Mouse (Mus musculus): ENCODE results near the gene Morc1.
A peak's percentile ranks its signal among the peaks of the same experiment; 100 is the strongest.

Gene Morc1

DNA sequence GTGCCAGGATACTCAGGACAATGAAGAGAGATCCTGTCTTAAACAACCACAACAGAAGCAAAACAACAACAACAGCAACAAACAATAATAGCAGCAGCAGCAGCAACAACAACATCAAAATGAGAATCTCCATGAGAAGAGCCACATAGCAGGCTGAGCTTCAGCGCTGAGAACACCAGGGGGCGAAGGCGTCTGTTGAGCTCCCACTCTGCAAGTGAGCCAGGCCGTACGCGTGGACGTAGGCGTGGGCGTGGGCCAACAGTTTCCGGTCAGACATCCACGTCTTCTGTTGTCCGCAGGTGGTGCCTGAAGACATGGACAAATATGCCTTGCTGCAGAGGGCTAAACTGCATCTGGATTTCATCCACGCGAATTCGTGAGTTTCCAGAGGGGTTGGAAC is at the start of gene Morc1:
Morc1 (plus strand) TSS at position 211 of the 400 bp plus-strand sequence.
- DNase-seq: no peak

DNA sequence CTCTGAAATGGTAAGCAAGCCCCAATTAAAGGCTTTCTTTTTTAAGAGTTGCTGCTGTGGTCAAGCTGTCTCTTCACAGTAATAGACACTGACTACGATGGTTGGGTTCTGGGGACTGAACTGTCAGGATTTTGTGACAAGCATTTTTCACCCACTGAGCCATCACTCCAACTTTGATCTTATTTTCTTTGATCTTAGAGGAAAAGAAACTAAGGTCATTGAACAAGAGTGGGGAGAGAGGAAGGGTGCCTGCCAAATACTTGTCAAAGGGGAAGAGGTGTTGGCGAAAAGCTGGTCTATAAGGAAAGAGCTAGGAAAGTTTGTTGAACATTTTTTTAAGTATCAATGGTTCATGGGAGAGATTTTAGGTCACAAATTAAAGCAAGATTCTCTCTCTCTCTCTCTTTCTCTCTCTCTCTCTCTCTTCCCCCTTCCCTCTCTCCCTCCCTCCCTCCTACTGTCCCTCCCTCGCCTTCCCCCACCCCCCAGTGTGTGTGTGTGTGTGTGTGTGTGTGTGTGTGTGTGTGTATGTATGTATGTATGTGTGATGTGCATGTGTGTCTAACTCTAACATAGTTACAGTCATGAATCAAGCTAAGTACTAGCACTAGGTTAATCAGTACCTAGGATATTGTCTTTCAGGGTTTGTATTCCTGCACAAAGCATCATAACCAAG is 47.3 kb upstream of the Morc1 start:
- DNase-seq: no peak

DNA sequence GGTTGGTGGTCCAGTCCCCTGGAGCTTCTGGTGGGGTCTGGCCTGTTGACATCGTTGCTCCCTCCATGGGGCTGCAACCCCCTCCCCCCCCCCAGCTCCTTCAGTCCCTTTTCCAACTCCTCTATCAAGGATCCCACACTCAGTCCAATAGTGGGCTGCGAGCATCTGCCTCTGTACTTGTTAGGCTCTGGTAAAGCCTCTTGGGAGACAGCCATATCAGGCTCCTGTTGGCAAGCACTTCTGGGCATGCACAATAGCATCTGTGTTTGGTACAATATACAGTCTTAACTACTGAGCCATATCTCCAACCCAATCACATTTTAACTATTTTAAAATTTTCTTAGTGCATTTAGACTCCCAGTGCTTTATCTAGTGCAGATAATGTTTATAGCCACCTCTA is 44.1 kb upstream of the Morc1 start:
- no peak for DNase-seq

DNA sequence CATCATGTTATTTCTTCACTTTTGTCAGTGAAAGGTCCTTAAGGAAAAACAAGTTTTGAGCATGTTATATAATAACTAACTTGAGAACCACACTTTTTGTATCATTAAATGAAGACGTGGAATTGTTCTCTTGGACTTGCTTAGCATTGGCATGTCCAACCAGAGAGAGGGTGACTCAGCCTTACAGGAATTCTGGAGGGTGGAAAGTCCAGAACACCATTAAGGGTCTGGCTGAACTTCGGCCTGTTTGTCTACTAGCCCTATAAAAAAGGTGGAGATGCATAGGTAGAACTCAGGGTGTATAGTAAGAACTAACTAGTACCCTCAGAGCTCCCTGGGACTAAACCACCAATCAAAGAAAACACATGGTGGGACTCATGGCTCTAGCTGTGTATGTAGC is 35.8 kb upstream of the Morc1 start:
- peak; percentile 16 for DNase-seq

DNA sequence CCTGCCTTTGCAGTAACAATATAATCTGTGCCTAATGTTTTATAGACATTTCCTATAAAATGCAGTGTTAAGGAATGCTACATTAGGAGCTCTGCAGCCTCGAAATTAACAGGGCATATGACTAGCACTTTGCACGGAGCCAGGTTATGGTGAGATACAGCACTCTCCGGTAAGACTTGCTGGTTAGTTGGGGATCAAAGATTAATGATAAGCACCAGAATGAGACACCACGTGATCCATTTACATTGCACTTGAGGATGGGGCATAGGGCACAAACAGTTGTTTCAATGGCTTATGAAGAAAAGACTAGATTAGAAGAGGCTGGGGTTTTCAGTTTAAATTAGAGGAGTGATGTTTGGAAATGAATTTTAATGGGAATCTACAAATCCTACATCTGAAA is 28.1 kb upstream of the Morc1 start:
- DNase-seq: no peak

DNA sequence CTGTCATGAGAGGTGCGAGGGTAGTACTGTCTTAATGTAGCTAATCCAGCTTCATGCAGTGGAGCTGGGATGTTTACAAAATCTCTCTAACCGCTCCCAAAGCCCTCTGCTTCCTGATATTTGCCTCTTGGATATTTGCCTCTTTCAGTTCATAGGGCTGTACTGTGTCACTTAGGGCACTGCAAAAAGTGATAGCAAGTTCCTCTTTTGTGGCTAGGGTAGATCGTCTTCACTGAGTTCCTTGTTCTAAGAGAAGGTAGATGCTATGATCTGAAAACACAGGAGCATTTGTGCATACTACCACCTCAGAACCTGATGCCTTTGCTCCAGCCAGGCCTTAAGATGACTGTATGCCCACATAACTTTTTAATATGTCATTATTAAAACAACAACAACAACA is 27.6 kb upstream of the Morc1 start:
- DNase-seq: no peak

DNA sequence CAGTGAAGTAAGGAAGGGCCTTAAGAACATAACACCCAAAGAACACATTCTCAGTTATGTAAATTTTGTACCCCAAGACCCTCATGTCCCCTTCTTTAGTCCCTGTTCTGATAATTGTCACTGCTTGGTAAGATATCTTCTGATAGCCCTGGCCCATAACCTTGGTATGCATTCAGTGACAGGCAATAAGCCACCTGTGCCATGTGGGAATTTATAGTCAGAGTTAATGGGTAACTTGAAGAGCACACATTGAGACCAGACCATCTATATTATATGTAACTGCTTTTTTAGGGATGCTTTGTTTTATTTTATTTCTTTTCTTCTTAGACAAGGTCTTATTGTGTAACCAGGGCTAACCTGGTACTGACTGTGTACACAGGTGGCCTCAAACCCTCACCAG is 27.0 kb upstream of the Morc1 start:
- DNase-seq: no peak

DNA sequence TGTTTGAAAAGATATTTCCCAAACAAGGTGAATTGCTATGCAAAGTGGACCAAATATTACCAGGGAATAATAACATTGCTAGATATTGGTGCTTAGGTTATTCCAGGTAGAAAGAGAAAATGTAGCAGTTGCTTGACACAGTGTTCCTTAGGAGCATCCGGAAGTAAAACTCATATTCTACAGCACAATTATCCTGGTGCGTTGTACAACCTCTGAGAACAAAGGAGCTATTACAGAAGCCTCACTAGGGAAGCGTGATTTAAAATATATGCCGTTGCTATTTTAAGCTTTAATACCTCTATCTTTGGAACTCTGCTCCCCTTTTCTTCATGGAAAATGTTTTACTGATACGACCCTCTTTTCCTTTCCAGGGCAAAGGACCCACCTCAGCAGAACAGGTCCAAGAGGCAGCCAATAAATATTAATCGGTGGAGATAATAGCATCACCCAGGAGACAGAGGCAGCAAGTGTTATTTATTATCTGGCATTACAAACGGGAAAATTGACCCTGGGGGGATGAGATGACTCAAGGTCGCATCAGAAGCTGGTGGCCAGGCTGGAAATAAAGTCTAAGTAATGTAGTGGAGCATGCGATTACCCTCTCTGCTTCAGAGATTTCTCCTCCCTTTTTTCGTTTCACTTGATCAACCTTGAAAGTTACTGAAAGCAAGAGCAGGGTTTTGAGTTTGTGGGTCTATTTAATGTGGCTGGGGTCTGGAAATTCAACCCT is 25.2 kb upstream of the Morc1 start:
- peak; percentile 15 for DNase-seq

DNA sequence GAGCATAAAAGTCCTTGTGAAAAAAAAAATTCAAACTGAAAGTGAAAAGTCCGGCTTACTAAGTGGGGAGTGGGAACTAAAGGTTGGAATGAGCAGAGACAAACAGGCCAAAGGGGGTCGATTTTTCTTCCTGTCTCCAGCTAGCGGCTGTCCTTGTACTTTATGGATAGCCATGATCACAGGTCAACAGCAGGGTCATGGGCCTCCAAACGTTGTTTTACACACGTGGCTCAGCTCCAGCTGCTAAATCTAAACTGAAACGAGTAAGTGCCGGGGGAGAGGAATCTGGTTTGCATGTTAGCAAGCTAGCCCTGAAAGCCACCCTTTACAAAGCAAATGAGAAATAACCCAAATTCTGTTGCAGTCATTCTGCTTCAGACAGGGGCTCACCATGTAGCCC is 21.5 kb upstream of the Morc1 start:
- DNase-seq: no peak

DNA sequence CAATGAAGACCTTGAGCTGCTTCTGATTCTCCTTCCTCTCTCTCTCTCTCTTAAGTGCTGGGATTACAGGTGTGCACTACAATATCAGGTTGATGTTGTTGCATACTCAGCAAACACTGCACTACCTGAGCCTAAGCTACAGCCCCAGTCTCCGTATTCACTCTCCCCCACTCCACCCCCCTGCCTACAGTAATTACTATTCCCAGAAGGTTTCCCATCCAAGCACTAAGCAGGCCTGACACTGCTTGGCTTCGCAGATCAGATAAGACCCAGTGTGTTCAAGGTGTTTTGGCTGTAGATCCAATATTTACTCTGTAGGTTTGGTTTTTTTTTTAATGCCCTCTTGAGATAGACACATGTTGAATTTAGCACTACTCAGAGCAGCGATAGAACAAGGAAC is 20.9 kb upstream of the Morc1 start:
- DNase-seq: no peak

DNA sequence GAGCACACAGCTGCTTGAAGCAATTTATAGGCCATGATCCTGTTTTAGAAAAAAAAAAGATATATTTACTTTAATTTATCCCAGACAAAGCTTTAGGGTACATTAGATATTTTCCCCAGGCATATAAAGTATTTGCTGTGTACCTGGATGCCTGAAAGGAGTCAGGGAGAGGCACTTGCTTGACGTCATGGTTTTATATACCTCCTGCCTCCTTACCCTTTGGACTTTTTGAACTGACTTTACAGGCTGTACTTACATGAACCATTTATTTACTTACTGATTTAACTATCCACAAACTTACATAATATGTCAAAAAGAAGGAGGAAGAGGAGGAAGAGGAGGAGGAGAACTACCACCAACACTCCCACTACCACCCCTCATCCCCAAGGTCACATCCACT is 18.8 kb upstream of the Morc1 start, which contains the start of gene Gm5485:
Gm5485 (minus strand) TSS at position 171 of the 400 bp plus-strand sequence.
- no peak for DNase-seq

DNA sequence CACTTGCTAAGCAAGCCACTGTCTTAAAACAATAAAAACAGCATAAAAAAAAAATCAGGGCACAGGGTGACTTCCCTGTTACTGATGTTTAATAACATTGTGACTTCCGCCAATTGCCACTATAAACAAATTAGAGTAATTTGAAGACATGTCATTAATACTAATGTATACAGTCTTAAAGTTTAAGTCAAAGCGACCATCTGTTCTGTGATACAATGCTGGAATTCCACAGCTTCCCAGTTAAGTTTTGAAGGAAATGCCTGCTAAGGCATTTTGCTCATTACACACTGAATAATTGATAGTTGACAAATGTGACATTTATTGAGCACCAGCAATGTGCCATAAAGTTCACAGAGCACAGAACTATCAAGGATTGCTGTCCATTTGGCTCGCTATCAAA is 12.5 kb upstream of the Morc1 start:
- DNase-seq: no peak

DNA sequence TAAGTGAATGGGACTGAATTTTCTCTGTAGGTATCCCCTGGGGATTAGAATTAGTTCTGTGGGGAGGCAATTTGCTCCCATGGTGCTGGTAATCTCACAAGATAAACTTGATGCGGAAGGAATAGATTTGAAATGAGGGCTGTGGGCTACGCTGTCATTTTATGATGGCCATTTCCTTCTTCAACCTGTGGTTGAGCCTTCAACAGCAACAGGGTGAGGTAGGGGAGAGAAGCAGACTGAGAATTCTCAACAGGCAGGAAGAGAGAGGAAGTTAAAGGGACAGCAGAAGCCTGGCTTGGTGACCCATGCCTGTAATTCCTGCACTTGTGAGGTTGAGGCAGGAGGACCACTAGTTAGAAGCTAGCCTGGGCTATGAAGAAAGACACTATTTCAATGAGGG is 12.0 kb upstream of the Morc1 start:
- no peak for DNase-seq

DNA sequence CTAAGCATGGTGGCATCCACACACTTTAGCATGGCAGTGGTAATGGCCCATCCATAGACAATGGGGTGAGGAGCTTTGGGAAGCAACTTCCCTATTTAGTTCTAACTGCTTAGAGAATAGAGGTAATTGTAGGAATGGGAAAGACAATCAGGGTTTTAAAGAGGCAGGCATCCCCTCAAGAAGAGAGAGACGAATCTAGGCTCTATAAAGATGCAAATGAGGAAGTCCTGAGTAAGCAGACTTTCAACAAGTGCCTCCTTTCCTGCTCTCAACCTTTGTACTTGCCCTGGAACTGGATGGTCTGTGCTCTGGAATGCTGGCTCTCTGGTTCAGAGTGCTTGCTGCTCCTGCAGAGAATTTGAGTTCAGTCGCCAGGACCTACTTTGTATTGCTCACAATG is 8.5 kb upstream of the Morc1 start:
- peak; percentile 78 for DNase-seq

DNA sequence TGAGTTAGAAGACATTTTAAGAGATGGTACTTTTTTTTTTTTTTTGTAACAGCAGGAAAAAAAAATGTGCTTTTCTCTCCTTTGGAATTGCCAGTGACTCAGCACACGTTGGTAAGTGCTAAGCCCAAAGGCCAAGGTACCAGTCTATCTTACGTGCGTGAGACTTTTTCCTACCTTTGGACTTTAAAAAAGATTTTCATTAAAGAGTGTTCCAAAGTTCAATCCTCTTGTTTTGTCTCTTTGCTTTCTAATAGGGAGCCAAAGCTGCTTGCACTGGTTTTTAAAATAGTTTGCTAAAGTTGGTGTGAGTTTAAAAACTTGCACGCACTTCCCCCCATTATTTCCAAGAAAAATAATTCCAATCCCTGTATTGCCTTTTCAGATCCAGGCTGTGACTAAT is 7.0 kb upstream of the Morc1 start:
- peak; percentile 35 for DNase-seq

DNA sequence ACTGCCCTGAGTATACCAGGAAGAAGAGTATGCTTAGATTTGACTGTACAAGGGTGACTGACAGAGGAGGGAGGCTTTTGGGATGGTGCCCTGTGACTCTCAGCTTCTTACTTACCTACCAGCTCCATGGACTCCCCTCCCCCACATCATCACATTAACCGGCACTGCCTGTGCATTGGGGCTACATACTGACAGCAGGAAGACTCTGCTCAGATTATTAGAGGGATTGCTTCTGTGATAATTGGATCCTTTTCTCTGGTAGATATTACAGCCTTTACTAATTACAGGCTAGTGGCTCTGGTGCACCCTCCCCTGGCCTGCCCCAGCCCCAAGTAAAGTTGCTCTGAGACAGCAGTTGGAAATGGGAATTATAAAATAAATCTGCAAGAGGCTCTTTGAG is 1.6 kb upstream of the Morc1 start:
- DNase-seq: no peak

DNA sequence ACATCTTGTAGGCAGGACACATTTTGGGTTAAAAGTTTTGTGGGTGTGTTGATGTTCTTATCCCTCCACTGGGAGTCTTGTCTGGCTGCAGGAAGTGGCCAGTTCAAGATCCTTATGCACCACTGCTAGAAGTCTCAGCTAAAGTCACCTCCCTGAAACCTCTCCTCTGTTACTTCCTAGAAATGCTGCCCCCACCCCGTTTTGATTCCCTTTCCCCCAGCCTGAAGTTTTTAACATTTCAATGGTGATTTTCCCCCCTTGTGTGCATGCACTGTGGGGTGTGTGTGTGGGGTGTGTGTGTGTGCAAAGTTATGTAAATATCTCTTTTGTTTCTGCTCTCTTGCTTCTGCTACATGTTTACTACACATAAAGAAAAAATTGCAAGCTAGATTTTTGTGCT is 4.4 kb downstream of the Morc1 start:
- no peak for DNase-seq

DNA sequence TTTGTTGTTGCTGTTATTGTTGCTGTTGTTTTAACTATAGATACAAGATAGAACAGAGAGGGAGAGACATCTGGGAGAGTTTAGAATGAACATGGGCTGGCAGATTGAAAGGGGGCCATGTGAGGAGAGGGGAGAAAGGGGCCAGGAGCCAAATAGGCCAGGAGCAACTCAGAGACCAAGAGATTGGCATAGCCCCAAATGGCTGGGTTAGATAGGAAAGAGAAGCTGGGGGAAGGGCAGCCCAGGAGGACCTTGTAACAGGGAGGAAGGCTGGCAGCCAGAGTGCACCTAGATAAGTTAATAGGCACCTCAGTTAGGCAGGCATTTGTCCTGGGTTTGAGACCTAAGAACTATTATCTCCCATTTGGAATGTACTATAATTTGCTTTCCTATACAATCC is 6.4 kb downstream of the Morc1 start:
- no peak for DNase-seq

DNA sequence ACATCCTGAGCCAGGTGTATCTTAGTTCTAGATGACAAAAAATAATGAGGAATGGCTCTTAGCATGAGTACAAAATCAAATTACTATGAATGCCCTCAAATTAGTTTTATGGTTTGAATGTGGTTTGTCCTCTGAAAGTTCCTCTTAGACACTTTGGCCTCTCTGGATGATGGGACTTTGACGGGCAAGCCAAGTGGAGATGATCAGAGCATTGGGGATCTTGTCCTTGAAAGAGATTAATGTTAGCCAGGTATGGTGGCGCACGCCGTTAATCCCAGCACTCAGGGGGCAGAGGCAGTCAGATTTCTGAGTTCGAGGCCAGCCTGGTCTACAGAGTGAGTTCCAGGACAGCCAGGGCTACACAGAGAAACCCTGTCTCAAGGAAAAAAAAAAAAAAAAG is 13.6 kb downstream of the Morc1 start:
- no peak for DNase-seq

DNA sequence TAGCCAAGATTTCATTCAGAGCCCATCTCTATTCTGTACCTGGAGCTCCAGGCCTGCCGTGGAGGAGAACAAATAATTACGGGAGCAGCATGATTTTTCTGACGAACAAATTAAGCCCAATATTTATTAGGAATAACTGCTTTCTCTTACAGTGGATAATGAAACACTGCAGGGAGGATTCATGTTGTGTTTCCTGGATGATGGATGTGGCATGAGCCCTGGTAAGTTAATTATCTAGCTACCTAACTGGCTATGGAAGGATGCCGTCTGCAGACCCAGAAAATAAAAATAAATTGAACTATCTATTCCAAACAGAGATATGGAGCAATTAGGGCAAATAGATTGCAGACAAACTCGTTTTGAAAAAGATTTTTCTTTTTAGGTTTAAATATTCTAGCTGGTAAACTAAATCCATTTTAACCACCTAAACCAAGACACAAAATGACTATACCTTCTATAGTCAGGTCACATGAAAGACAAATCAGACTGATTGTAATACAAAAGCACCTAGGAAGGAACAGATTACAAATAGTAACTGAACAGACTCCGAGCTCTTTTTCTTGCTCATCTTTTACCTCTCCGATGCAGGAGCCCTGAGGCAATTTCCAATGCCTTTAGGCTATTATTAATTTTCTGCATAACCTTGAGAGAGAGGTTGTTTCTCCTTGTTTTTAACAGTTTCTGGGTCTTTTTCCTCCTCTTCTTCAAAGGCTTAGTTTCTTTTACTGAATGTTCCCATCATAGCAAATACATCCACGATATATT is 15.3 kb downstream of the Morc1 start:
- no peak for DNase-seq

DNA sequence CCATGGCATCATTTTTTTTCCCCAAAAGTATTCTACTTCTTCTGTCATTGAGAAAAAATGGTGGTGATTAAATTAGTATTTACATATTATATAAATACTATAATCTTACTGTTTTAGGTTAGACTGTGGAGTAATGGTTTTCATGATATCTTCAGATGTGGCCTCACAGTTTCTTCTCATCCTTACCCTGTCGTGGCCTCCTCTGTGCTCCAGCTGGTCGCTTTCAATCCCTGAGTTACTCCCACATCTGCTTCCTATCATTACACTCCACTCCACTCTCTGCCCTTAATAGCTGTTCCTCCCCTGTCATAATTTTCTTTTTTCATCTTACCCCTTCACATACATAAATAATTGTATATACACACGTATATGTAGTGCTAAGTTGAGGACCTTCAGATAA is 22.2 kb downstream of the Morc1 start:
- DNase-seq: no peak

DNA sequence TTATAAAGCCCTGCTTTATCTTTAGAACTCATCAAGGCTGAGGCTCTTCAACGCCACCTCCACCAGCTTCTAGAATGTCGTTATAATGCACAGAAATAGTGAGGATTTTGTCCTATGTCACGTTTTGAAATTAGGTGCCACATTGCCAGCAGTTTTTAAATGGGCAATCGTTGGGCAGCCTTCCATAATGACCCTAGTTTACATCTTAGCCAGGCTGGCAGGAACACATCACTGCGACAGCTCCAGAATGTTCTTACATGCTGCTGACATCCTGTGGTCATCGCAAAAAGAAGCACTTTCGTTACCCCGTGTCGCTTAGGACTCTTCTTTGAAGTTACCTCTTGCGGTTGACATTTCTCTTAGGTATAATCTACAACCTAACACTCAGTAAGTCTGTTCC is 42.4 kb downstream of the Morc1 start:
- no peak for DNase-seq

DNA sequence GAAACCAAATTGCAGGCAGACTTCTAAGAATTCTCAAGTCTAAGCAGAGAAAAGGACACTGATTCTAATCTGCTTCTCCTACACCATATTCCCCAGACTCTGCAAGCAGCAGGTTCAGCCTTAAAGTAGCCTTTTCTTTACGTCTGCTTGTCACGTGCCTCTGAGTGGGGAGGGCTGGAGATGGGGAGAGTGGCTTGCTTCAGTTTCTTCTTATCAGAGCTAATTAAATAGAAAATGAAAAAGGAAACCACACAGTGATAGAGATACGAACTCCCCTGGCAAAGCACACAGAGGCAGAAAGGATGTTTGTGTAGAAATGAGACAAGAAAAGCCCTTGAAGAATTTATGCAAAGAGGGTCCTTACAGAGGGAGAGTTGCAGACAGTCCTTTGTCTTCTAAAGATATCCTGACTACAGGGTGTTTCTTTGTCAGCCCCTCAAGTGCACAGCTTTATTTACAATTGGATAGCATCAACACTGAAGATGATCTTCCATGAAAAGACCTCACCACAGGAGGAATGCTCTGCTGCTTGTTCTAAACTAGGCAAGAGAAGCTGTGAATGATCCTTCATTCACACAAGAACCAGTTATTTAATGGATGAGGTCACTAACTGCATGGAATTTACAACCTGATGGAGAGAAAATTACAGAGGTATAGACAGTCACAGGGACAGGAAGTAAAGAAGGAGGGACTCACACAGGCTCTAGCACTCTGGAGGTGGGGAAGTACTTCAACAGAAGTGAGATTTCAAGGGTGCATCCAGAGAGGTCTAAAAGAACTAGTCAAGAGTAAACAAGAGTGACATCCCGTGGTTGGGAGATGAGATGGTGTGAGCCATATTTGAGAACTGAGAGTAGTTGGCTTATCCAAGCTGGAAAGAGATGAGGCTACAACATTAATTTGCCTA is 44.1 kb downstream of the Morc1 start:
- no peak for DNase-seq
